ENCODE assay signal across 24 mouse cellular contexts in the genomic region with DNA sequence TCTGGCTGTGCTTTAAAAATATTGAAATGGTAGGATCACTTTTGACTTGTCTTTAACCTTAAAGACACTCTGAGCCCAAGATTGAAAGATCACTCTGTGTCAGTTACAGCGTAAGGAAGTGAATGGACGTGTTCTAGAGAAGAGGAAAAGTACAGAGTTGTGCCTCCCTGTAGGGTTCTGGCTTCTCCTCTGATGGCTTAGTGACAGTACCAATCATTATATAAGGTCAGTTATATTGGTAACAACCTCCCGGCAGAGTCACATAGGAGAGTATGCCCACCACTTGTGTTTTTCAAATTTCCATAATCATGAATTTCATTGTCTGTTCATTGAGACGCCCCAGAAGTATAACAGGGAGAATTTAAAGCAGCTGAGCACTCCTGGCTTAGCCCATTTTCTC.
A peak's percentile ranks its signal among the peaks of the same experiment; 100 is the strongest.
DNase-seq lines count a peak whose midpoint lies in the region; ATAC-seq and TF ChIP-seq lines count a peak whose summit lies in the region.
"Had no signal": no experiment of that assay in that cellular context is flagged by ENCODE, and none has a peak within 500 bp of the region (broad histone marks: within the 10 kb centered on the region; RNA-seq: fewer than 3 reads in every experiment).

No protein-coding gene starts in this region.

- no peak overlapping the region for H3K4me2 ChIP-seq in hindbrain, embryonic 12.5 days (replicated peaks)
- H3K4me2 ChIP-seq in hindbrain, embryonic 13.5 days, result no peak overlapping the region
- no peak overlapping the region for H3K4me2 ChIP-seq in midbrain, embryonic 13.5 days (replicated peaks)
- H3K4me2 ChIP-seq in midbrain, postnatal 0 days (ENCODE audit: low read depth, low read length, poor library complexity, severe bottlenecking), result no peak overlapping the region
- H3K4me2 ChIP-seq in midbrain, embryonic 16.5 days (ENCODE audit: low read length), result no peak overlapping the region
- H3K4me2 ChIP-seq in liver, embryonic 12.5 days, result no peak overlapping the region
- H3K4me2 ChIP-seq: embryonic facial prominence, embryonic 12.5 days; embryonic facial prominence, embryonic 15.5 days; heart, embryonic 13.5 days; hindbrain, embryonic 15.5 days had no signal

- peaks cover 8% of the 10 kb centered on the region for H3K4me1 ChIP-seq in hindbrain, embryonic 12.5 days
- H3K4me1 ChIP-seq in hindbrain, embryonic 13.5 days (replicated peaks), result no peaks in the 10 kb centered on the region; the same call in 1 of the 2 replicates
- H3K4me1 ChIP-seq in midbrain, embryonic 13.5 days (replicated peaks), result 0 out of 2 replicates have a peak, but pooled peaks cover 3% of the 10 kb centered on the region
- H3K4me1 ChIP-seq in midbrain, postnatal 0 days (ENCODE audit: insufficient read depth, low read length), result no peaks in the 10 kb centered on the region
- no peaks in the 10 kb centered on the region for H3K4me1 ChIP-seq in midbrain, embryonic 16.5 days (ENCODE audit: control insufficient read depth, insufficient read depth, low read length)
- H3K4me1 ChIP-seq in liver, embryonic 12.5 days, result no peaks in the 10 kb centered on the region
- H3K4me1 ChIP-seq: embryonic facial prominence, embryonic 12.5 days; embryonic facial prominence, embryonic 15.5 days; hindbrain, embryonic 15.5 days had no signal

- TF ChIP-seq CTCF in midbrain, postnatal 0 days (IDR thresholded peaks at IDR 0.05), result no peak

- H3K36me3 ChIP-seq in hindbrain, embryonic 12.5 days, result no peaks in the 10 kb centered on the region
- H3K36me3 ChIP-seq in hindbrain, embryonic 13.5 days, result no peaks in the 10 kb centered on the region
- H3K36me3 ChIP-seq in midbrain, embryonic 13.5 days, result no peaks in the 10 kb centered on the region
- H3K36me3 ChIP-seq in midbrain, postnatal 0 days (ENCODE audit: insufficient read depth, low read length), result no peaks in the 10 kb centered on the region
- H3K36me3 ChIP-seq in midbrain, embryonic 16.5 days (ENCODE audit: control insufficient read depth, insufficient read depth, low read length), result no peaks in the 10 kb centered on the region
- H3K36me3 ChIP-seq in liver, embryonic 12.5 days, result no peaks in the 10 kb centered on the region
- H3K36me3 ChIP-seq: embryonic facial prominence, embryonic 12.5 days; embryonic facial prominence, embryonic 15.5 days; heart, embryonic 10.5 days; heart, embryonic 13.5 days; hindbrain, embryonic 15.5 days had no signal

- no peak overlapping the region for H3K4me3 ChIP-seq in hindbrain, embryonic 12.5 days
- H3K4me3 ChIP-seq in hindbrain, embryonic 13.5 days, result no peak overlapping the region
- H3K4me3 ChIP-seq in midbrain, embryonic 13.5 days (replicated peaks), result no peak overlapping the region
- H3K4me3 ChIP-seq in midbrain, postnatal 0 days (ENCODE audit: low read depth, low read length), result no peak overlapping the region
- H3K4me3 ChIP-seq in midbrain, embryonic 16.5 days (ENCODE audit: low read depth, low read length), result no peak overlapping the region
- H3K4me3 ChIP-seq in liver, embryonic 12.5 days, result no peak overlapping the region
- H3K4me3 ChIP-seq: embryonic facial prominence, embryonic 12.5 days; embryonic facial prominence, embryonic 15.5 days; heart, adult 2 months; heart, embryonic 10.5 days; heart, embryonic 13.5 days; hindbrain, embryonic 15.5 days had no signal

- 66% methylated on average over 4 of the region's 4 CpGs for WGBS in hindbrain, embryonic 12.5 days
- WGBS in hindbrain, embryonic 13.5 days, result 59% methylated on average over 4 of the region's 4 CpGs
- WGBS in midbrain, embryonic 13.5 days, result 57% methylated on average over 4 of the region's 4 CpGs
- WGBS in midbrain, postnatal 0 days, result 53% methylated on average over 4 of the region's 4 CpGs
- 54% methylated on average over 4 of the region's 4 CpGs for WGBS in midbrain, embryonic 16.5 days
- WGBS in liver, embryonic 12.5 days (ENCODE audit: insufficient replicate concordance), result 57% methylated on average over 4 of the region's 4 CpGs

- no peak overlapping the region for H3K9ac ChIP-seq in hindbrain, embryonic 12.5 days
- H3K9ac ChIP-seq in hindbrain, embryonic 13.5 days, result no peak overlapping the region
- H3K9ac ChIP-seq in midbrain, embryonic 13.5 days (replicated peaks), result no peak overlapping the region
- no peak overlapping the region for H3K9ac ChIP-seq in midbrain, postnatal 0 days (replicated peaks; ENCODE audit: low read length, poor library complexity, severe bottlenecking)
- no peak overlapping the region for H3K9ac ChIP-seq in midbrain, embryonic 16.5 days (ENCODE audit: low read depth, low read length)
- no peak overlapping the region for H3K9ac ChIP-seq in liver, embryonic 12.5 days
- H3K9ac ChIP-seq: embryonic facial prominence, embryonic 12.5 days; embryonic facial prominence, embryonic 15.5 days; heart, embryonic 13.5 days; hindbrain, embryonic 15.5 days had no signal

- H3K27me3 ChIP-seq in hindbrain, embryonic 12.5 days, result no peaks in the 10 kb centered on the region
- H3K27me3 ChIP-seq in hindbrain, embryonic 13.5 days, result no peaks in the 10 kb centered on the region
- no peaks in the 10 kb centered on the region for H3K27me3 ChIP-seq in midbrain, embryonic 13.5 days
- H3K27me3 ChIP-seq in midbrain, postnatal 0 days (ENCODE audit: insufficient read depth, low read length), result no peaks in the 10 kb centered on the region
- H3K27me3 ChIP-seq in midbrain, embryonic 16.5 days (ENCODE audit: control insufficient read depth, insufficient read depth, low read depth, low read length), result no peaks in the 10 kb centered on the region
- H3K27me3 ChIP-seq in liver, embryonic 12.5 days (replicated peaks), result no peaks in the 10 kb centered on the region
- H3K27me3 ChIP-seq: embryonic facial prominence, embryonic 12.5 days; embryonic facial prominence, embryonic 15.5 days; heart, embryonic 13.5 days; hindbrain, embryonic 15.5 days had no signal

- peak; percentile 58; the same call in 1 of the 2 replicates for ATAC-seq in hindbrain, embryonic 12.5 days (ENCODE audit: low FRiP score)
- ATAC-seq in hindbrain, embryonic 13.5 days (ENCODE audit: low FRiP score), result no peak
- peak; percentile 47 for ATAC-seq in midbrain, embryonic 13.5 days
- no peak for ATAC-seq in midbrain, postnatal 0 days (ENCODE audit: low FRiP score)
- ATAC-seq in midbrain, embryonic 16.5 days, result 0 out of 2 replicates have a peak, but pooled peaks have one; percentile 51
- no peak for ATAC-seq in liver, embryonic 12.5 days
- ATAC-seq: CD4-positive, CD25-positive, alpha-beta regulatory T cell, adult 4 months; inflammation-experienced regulatory T-cells, adult 6 months had no signal

- no peak for DNase-seq in midbrain, postnatal 0 days (ENCODE audit: low spot score)
- DNase-seq: adrenal gland, adult 2 months; adrenal gland, postnatal 14 days; cerebellum, adult 11 months; cerebellum, adult 2 months; cerebellum, adult 9-11 months; cerebellum, postnatal 25 days; gastrocnemius, postnatal 10 days; gastrocnemius, postnatal 36 days; heart, adult 2 months; heart, postnatal 14 days; heart, postnatal 4 days had no signal

- H3K27ac ChIP-seq in hindbrain, embryonic 12.5 days, result no peak overlapping the region
- H3K27ac ChIP-seq in hindbrain, embryonic 13.5 days, result no peak overlapping the region
- no peak overlapping the region for H3K27ac ChIP-seq in midbrain, embryonic 13.5 days
- H3K27ac ChIP-seq in midbrain, postnatal 0 days (ENCODE audit: low read depth, low read length), result no peak overlapping the region
- no peak overlapping the region for H3K27ac ChIP-seq in midbrain, embryonic 16.5 days (ENCODE audit: low read length)
- H3K27ac ChIP-seq in liver, embryonic 12.5 days, result no peak overlapping the region
- H3K27ac ChIP-seq: embryonic facial prominence, embryonic 12.5 days; embryonic facial prominence, embryonic 15.5 days; heart, adult 2 months; heart, embryonic 10.5 days; heart, embryonic 13.5 days; hindbrain, embryonic 15.5 days had no signal

- no peaks in the 10 kb centered on the region for H3K9me3 ChIP-seq in hindbrain, embryonic 12.5 days (replicated peaks)
- H3K9me3 ChIP-seq in hindbrain, embryonic 13.5 days, result no peaks in the 10 kb centered on the region
- no peaks in the 10 kb centered on the region for H3K9me3 ChIP-seq in midbrain, embryonic 13.5 days
- H3K9me3 ChIP-seq in midbrain, postnatal 0 days (ENCODE audit: low read length), result no peaks in the 10 kb centered on the region
- no peaks in the 10 kb centered on the region for H3K9me3 ChIP-seq in midbrain, embryonic 16.5 days (replicated peaks; ENCODE audit: control insufficient read depth, low read length, poor library complexity, severe bottlenecking)
- H3K9me3 ChIP-seq in liver, embryonic 12.5 days (replicated peaks), result no peaks in the 10 kb centered on the region
- H3K9me3 ChIP-seq: embryonic facial prominence, embryonic 12.5 days; embryonic facial prominence, embryonic 15.5 days; heart, embryonic 10.5 days; heart, embryonic 13.5 days; hindbrain, embryonic 15.5 days had no signal

Comparison
In these comparisons a context has a peak if more than half of its experiments do, and no peak if none do; other contexts are left out.
1. ATAC-seq: peak in hindbrain, embryonic 12.5 days (single experiment), midbrain, embryonic 13.5 days (single experiment) and midbrain, embryonic 16.5 days (single experiment); none in hindbrain, embryonic 13.5 days (single experiment), midbrain, postnatal 0 days (single experiment) and liver, embryonic 12.5 days (single experiment).